Mouse (Mus musculus): ENCODE data around the gene AA467197. TPM values are rescaled to one million over a fixed set of nuclear protein-coding genes. Genes with fewer than 3 reads are reported as not detected.

The AA467197 gene
- polyA plus RNA-seq, 1 experiment from 2014 or later: 1.3 TPM

- no peaks in the 10 kb centered on the region for H3K27me3 ChIP-seq (replicated peaks; ENCODE audit: insufficient read depth, low read length)
- H3K4me3 ChIP-seq (ENCODE audit: low read depth, low read length): peak overlapping the region; percentile 90
- no peaks in the 10 kb centered on the region for H3K4me1 ChIP-seq (ENCODE audit: insufficient read depth, low read depth, low read length)
- DNase-seq (ENCODE audit: low spot score): peak; percentile 98
- TF ChIP-seq EP300 (IDR thresholded peaks at IDR 0.05) (no peak), CTCF (IDR thresholded peaks at IDR 0.05) (no peak)
- ATAC-seq: peak; percentile 84
- H3K4me2 ChIP-seq (replicated peaks; ENCODE audit: low read depth, low read length): peak overlapping the region; percentile 100
- H3K9ac ChIP-seq (replicated peaks; ENCODE audit: low read depth): peak overlapping the region; percentile 76
- H3K9me3 ChIP-seq (ENCODE audit: low read length): no peaks in the 10 kb centered on the region
- peak overlapping the region; percentile 69 for H3K27ac ChIP-seq (ENCODE audit: low read length)
- peaks cover 5% of the 10 kb centered on the region; the same call in 1 of the 2 replicates for H3K36me3 ChIP-seq (ENCODE audit: insufficient read depth, low read length)
- WGBS: 2% methylated on average over 68 of the region's 75 CpGs
Measured at GRCm38 (mm10) chr2:122630465-122631225, 6.1 kb upstream of the AA467197 start.

GRCm38 (mm10) chr2:122631226-122631801 lies 5.5 kb upstream of the AA467197 start:
- H3K27ac ChIP-seq (ENCODE audit: low read length): no peak overlapping the region; the same call in 1 of the 2 replicates
- H3K4me2 ChIP-seq (replicated peaks; ENCODE audit: low read depth, low read length): peak overlapping the region; percentile 100
- H3K27me3 ChIP-seq (replicated peaks; ENCODE audit: insufficient read depth, low read length): no peaks in the 10 kb centered on the region
- no peaks in the 10 kb centered on the region for H3K9me3 ChIP-seq (ENCODE audit: low read length)
- peak; percentile 54 for ATAC-seq
- H3K4me1 ChIP-seq (ENCODE audit: insufficient read depth, low read depth, low read length): no peaks in the 10 kb centered on the region
- peak overlapping the region; percentile 90 for H3K4me3 ChIP-seq (ENCODE audit: low read depth, low read length)
- peak overlapping the region; percentile 76 for H3K9ac ChIP-seq (replicated peaks; ENCODE audit: low read depth)
- H3K36me3 ChIP-seq (ENCODE audit: insufficient read depth, low read length): peaks cover 5% of the 10 kb centered on the region; the same call in 1 of the 2 replicates
- WGBS: under 1% methylated on average over 43 of the region's 53 CpGs
- peak; percentile 61 for DNase-seq (ENCODE audit: low spot score)
- TF ChIP-seq CTCF (IDR thresholded peaks at IDR 0.05) (0 out of 2 replicates have a peak, but pooled peaks have one; percentile 20), EP300 (IDR thresholded peaks at IDR 0.05) (no peak)

- WGBS: 4% methylated on average over 36 of the region's 36 CpGs
- peak; percentile 95 for TF ChIP-seq CTCF (IDR thresholded peaks at IDR 0.05)
- no peak for TF ChIP-seq EP300 (IDR thresholded peaks at IDR 0.05)
- H3K4me3 ChIP-seq (ENCODE audit: low read depth, low read length): 0 out of 2 replicates have a peak overlapping the region, but pooled peaks have one; percentile 14
Measured at GRCm38 (mm10) chr2:122637526-122637997, 776 bp downstream of the AA467197 start.

GRCm38 (mm10) chr2:122638029-122638428 lies 1.2 kb downstream of the AA467197 start:
- H3K9ac ChIP-seq (replicated peaks; ENCODE audit: low read depth): no peak overlapping the region
- no peak overlapping the region for H3K27ac ChIP-seq (ENCODE audit: low read length)
- no peak for TF ChIP-seq EP300 (IDR thresholded peaks at IDR 0.05)
- no peak for TF ChIP-seq CTCF (IDR thresholded peaks at IDR 0.05)
- H3K9me3 ChIP-seq (ENCODE audit: low read length): no peaks in the 10 kb centered on the region
- 0 out of 2 replicates have a peak, but pooled peaks cover 5% of the 10 kb centered on the region for H3K27me3 ChIP-seq (replicated peaks; ENCODE audit: insufficient read depth, low read length)
- DNase-seq (ENCODE audit: low spot score) (no peak), ATAC-seq (no peak)
- peak overlapping the region; percentile 52 for H3K4me2 ChIP-seq (replicated peaks; ENCODE audit: low read depth, low read length)
- H3K36me3 ChIP-seq (ENCODE audit: insufficient read depth, low read length): peaks cover 3% of the 10 kb centered on the region; the same call in 1 of the 2 replicates
- 30% methylated on average over 12 of the region's 12 CpGs for WGBS
- H3K4me1 ChIP-seq (ENCODE audit: insufficient read depth, low read depth, low read length): no peaks in the 10 kb centered on the region
- 0 out of 2 replicates have a peak overlapping the region, but pooled peaks have one; percentile 14 for H3K4me3 ChIP-seq (ENCODE audit: low read depth, low read length)

More at GRCm38 (mm10) chr2:122637526-122637997, 776 bp downstream of the AA467197 start:
- H3K36me3 ChIP-seq (ENCODE audit: insufficient read depth, low read length): peaks cover 5% of the 10 kb centered on the region; the same call in 1 of the 2 replicates
- ATAC-seq: peak; percentile 80
- no peak overlapping the region for H3K9ac ChIP-seq (replicated peaks; ENCODE audit: low read depth)
- DNase-seq (ENCODE audit: low spot score): peak; percentile 71
- 0 out of 2 replicates have a peak, but pooled peaks cover 5% of the 10 kb centered on the region for H3K27me3 ChIP-seq (replicated peaks; ENCODE audit: insufficient read depth, low read length)
- H3K9me3 ChIP-seq (ENCODE audit: low read length): no peaks in the 10 kb centered on the region
- no peak overlapping the region for H3K27ac ChIP-seq (ENCODE audit: low read length)
- peak overlapping the region; percentile 52 for H3K4me2 ChIP-seq (replicated peaks; ENCODE audit: low read depth, low read length)
- H3K4me1 ChIP-seq (ENCODE audit: insufficient read depth, low read depth, low read length): no peaks in the 10 kb centered on the region

GRCm38 (mm10) chr2:122638673-122639072 lies 1.9 kb downstream of the AA467197 start:
- Histone ChIP-seq H3K4me3 (ENCODE audit: low read depth, low read length) (no peak overlapping the region), H3K27ac (ENCODE audit: low read length) (no peak overlapping the region), H3K4me2 (replicated peaks; ENCODE audit: low read depth, low read length) (no peak overlapping the region), H3K36me3 (ENCODE audit: insufficient read depth, low read length) (no peaks in the 10 kb centered on the region), H3K27me3 (replicated peaks; ENCODE audit: insufficient read depth, low read length) (0 out of 2 replicates have a peak, but pooled peaks cover 5% of the 10 kb centered on the region), H3K9me3 (ENCODE audit: low read length) (no peaks in the 10 kb centered on the region), H3K4me1 (ENCODE audit: insufficient read depth, low read depth, low read length) (no peaks in the 10 kb centered on the region), H3K9ac (replicated peaks; ENCODE audit: low read depth) (no peak overlapping the region)
- DNase-seq (ENCODE audit: low spot score): no peak
- TF ChIP-seq CTCF (IDR thresholded peaks at IDR 0.05) (no peak), EP300 (IDR thresholded peaks at IDR 0.05) (no peak)
- WGBS: 36% methylated on average over 5 of the region's 5 CpGs
- ATAC-seq: no peak

All from lung, postnatal 0 days (tissue).